Mouse (Mus musculus): ENCODE measurements around the gene Dazap1. TPM values are rescaled to one million over a fixed set of nuclear protein-coding genes. Genes with fewer than 3 reads are reported as not detected.
A peak's percentile ranks its signal among the peaks of the same experiment; 100 is the strongest.
"Not testable (repeated sequence)": the region's sequence is repeated elsewhere in the genome, so short reads cannot be mapped to it uniquely, and the experiment has no call there.

Dazap1 gene
- total and polyA plus RNA-seq, 3 experiments, result 151 to 533 (median 191) TPM

DNA sequence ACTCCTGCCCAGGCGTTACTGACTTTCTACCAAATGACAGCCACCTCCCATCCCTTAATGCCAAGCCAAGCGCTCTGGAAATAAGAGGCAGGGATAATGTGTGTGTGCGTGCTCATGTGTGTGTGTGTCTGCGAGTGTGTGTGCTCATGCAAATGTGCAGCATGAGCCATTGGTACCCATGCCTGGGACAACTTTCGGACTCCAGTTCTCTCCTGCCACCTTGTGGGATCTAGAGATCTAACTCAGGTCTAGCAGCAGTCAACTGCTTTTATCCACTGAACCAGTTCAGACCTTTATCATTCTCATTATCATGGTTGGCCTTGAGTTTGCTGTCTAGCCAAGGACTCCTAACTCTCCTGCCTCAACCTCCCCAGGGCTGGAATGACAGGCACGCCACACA is 13.4 kb upstream of the Dazap1 start:
- TF ChIP-seq CTCF (IDR thresholded peaks at IDR 0.05; ENCODE audit: low read depth, low read length) (no peak), TAL1 (conservative IDR thresholded peaks at IDR 0.05; ENCODE audit: low read depth, low read length) (no peak), GATA1 (IDR thresholded peaks at IDR 0.05; ENCODE audit: borderline replicate concordance, low read length) (no peak), GATA2 (IDR thresholded peaks at IDR 0.05; ENCODE audit: borderline replicate concordance, low read depth, low read length) (no peak), POLR2AphosphoS5 (IDR thresholded peaks at IDR 0.05; ENCODE audit: insufficient replicate concordance, low read depth, low read length) (no peak)
- H3K36me3 ChIP-seq (replicated peaks), result peaks cover 56% of the 10 kb centered on the region
- H3K9me3 ChIP-seq (replicated peaks), result no peaks in the 10 kb centered on the region
- DNase-seq (ENCODE audit: low spot score) (no peak), ATAC-seq (ENCODE audit: extremely low read depth, insufficient number of reproducible peaks, low FRiP score, poor library complexity, severe bottlenecking) (no peak)
- no peak overlapping the region for H3K4me3 ChIP-seq (ENCODE audit: low read depth, low read length)
- H3K4me1 ChIP-seq (ENCODE audit: insufficient read depth, low read depth, low read length), result peaks cover 57% of the 10 kb centered on the region
- H3K27me3 ChIP-seq (ENCODE audit: insufficient read depth, low read length), result no peaks in the 10 kb centered on the region

DNA sequence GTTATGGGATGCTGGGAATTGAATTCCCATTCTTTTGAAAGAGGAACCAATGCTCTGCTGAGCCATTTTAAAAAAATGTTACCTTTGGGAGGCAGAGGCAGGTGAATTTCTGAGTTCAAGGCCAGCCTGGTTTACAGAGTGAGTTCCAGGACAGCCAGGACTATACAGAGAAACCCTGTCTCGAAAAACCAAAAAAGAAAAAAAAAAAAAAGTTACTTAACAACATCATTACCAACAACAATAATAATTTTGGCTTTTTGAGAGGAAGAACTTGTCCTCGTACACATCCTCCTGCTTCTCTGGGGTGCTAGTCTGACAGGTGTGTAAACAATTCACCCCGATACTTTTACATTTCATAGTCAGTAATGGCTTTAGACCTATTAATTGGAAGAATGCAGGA is 12.8 kb upstream of the Dazap1 start:
- peaks cover 61% of the 10 kb centered on the region for H3K4me1 ChIP-seq (ENCODE audit: insufficient read depth, low read depth, low read length)
- H3K36me3 ChIP-seq (replicated peaks), result peaks cover 56% of the 10 kb centered on the region
- H3K9me3 ChIP-seq (replicated peaks); DNase-seq (ENCODE audit: low spot score); H3K27me3 ChIP-seq (ENCODE audit: insufficient read depth, low read length); ATAC-seq (ENCODE audit: extremely low read depth, insufficient number of reproducible peaks, low FRiP score, poor library complexity, severe bottlenecking): not testable (repeated sequence)
- peak overlapping the region; percentile 84 for H3K4me3 ChIP-seq (ENCODE audit: low read depth, low read length)

DNA sequence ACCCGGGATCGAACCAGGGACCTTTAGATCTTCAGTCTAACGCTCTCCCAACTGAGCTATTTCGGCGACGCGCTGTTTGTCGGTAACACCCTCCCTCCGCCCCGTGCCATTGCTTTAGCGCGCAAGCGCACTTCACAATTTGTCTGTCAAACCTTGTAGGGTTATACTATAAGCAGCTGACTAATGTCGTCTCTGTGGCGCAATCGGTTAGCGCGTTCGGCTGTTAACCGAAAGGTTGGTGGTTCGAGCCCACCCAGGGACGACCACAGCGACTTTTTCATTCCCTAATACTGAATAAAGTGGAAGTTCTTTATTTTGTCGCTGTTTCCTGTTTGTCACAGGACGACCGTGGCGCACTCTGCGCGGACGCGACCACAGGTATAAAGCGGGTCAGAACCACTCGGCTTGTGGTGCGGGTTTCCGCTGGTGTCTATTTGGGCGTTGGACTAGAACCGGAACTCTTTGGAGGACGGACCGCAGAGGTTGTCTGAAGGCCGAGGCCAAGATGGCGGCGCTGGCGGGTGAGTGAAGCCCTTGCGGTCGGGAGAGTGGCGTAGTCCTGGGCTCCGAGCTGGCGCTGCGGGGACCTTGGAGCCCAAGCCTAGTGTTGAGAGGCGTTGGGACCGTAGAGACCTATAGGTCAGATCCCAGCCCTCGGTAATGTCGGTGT is 12.2 kb upstream of the Dazap1 start, which contains the start of gene Ndufs7:
TSS of gene Ndufs7 (plus strand) at position 151 of the 670 bp plus-strand sequence.
- Histone ChIP-seq H3K4me1 (ENCODE audit: insufficient read depth, low read depth, low read length) (peaks cover 63% of the 10 kb centered on the region), H3K27me3 (ENCODE audit: insufficient read depth, low read length) (no peaks in the 10 kb centered on the region), H3K9me3 (replicated peaks) (no peaks in the 10 kb centered on the region), H3K36me3 (replicated peaks) (peaks cover 56% of the 10 kb centered on the region), H3K4me3 (ENCODE audit: low read depth, low read length) (peak within 1 kb of the TSS; percentile 84)
- ATAC-seq (ENCODE audit: extremely low read depth, insufficient number of reproducible peaks, low FRiP score, poor library complexity, severe bottlenecking) (peak; percentile 72), DNase-seq (ENCODE audit: low spot score) (peak; percentile 73)
- TF ChIP-seq POLR2AphosphoS5 (IDR thresholded peaks at IDR 0.05; ENCODE audit: insufficient replicate concordance, low read depth, low read length), result no peak
- TF ChIP-seq TAL1 (conservative IDR thresholded peaks at IDR 0.05; ENCODE audit: low read depth, low read length), result no peak
- no peak for TF ChIP-seq GATA1 (IDR thresholded peaks at IDR 0.05; ENCODE audit: borderline replicate concordance, low read length)
- TF ChIP-seq GATA2 (IDR thresholded peaks at IDR 0.05; ENCODE audit: borderline replicate concordance, low read depth, low read length), result no peak
- no peak for TF ChIP-seq CTCF (IDR thresholded peaks at IDR 0.05; ENCODE audit: low read depth, low read length)

DNA sequence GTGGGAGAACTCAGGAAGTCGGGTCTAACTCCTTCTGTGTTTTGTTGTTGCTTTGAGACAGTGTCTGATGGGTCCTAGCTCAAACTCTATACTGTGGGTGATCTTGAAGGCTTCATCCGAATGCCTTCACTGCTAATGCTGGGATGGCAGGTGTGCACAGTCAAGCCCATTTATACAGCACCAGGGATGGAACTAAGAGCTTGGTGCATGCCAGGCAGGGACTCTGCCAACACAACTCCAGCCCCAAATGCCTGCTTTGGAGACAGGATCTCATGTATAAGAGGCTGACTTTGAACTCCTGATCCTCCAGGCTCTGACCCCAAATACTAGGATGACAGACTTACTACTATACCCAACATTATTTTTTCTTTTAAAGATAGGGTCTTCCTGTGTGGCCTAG is 11.2 kb upstream of the Dazap1 start:
- H3K27me3 ChIP-seq (ENCODE audit: insufficient read depth, low read length), result no peaks in the 10 kb centered on the region; the same call in 1 of the 2 replicates
- H3K9me3 ChIP-seq (replicated peaks), result no peaks in the 10 kb centered on the region
- TF ChIP-seq GATA1 (IDR thresholded peaks at IDR 0.05; ENCODE audit: borderline replicate concordance, low read length), result no peak
- TF ChIP-seq TAL1 (conservative IDR thresholded peaks at IDR 0.05; ENCODE audit: low read depth, low read length), result no peak
- no peak for TF ChIP-seq POLR2AphosphoS5 (IDR thresholded peaks at IDR 0.05; ENCODE audit: insufficient replicate concordance, low read depth, low read length)
- TF ChIP-seq CTCF (IDR thresholded peaks at IDR 0.05; ENCODE audit: low read depth, low read length), result no peak
- no peak for TF ChIP-seq GATA2 (IDR thresholded peaks at IDR 0.05; ENCODE audit: borderline replicate concordance, low read depth, low read length)
- peaks cover 57% of the 10 kb centered on the region for H3K36me3 ChIP-seq (replicated peaks)
- ATAC-seq (ENCODE audit: extremely low read depth, insufficient number of reproducible peaks, low FRiP score, poor library complexity, severe bottlenecking), result no peak
- H3K4me3 ChIP-seq (ENCODE audit: low read depth, low read length), result peak overlapping the region; percentile 84
- H3K4me1 ChIP-seq (ENCODE audit: insufficient read depth, low read depth, low read length), result peaks cover 63% of the 10 kb centered on the region
- DNase-seq (ENCODE audit: low spot score), result no peak

DNA sequence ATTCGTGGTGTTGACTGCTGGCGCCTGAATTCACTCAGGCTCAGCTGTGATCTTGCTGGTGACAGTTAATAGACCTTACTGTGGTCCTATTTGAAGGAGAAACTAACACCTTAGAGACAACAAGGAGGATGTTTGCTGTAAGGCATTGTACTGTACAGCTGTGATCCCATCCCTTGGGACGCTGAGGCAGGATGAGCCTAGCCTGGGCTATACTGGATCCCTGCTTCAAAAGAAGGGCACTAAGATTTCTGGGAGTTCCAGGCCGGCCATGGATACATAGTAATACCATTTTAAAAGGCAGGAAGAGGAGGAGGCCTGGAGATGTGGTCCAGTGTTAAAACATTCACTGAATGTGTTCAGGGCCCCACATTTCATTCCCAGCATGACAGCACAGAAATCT is 10.7 kb upstream of the Dazap1 start:
- ATAC-seq (ENCODE audit: extremely low read depth, insufficient number of reproducible peaks, low FRiP score, poor library complexity, severe bottlenecking) (no peak), DNase-seq (ENCODE audit: low spot score) (no peak)
- TF ChIP-seq GATA1 (IDR thresholded peaks at IDR 0.05; ENCODE audit: borderline replicate concordance, low read length) (no peak), CTCF (IDR thresholded peaks at IDR 0.05; ENCODE audit: low read depth, low read length) (no peak), TAL1 (conservative IDR thresholded peaks at IDR 0.05; ENCODE audit: low read depth, low read length) (no peak), GATA2 (IDR thresholded peaks at IDR 0.05; ENCODE audit: borderline replicate concordance, low read depth, low read length) (no peak), POLR2AphosphoS5 (IDR thresholded peaks at IDR 0.05; ENCODE audit: insufficient replicate concordance, low read depth, low read length) (no peak)
- peaks cover 59% of the 10 kb centered on the region for H3K4me1 ChIP-seq (ENCODE audit: insufficient read depth, low read depth, low read length)
- peak overlapping the region; percentile 84; the same call in 1 of the 2 replicates for H3K4me3 ChIP-seq (ENCODE audit: low read depth, low read length)
- no peaks in the 10 kb centered on the region; the same call in 1 of the 2 replicates for H3K27me3 ChIP-seq (ENCODE audit: insufficient read depth, low read length)
- H3K36me3 ChIP-seq (replicated peaks), result peaks cover 57% of the 10 kb centered on the region
- H3K9me3 ChIP-seq (replicated peaks), result no peaks in the 10 kb centered on the region

DNA sequence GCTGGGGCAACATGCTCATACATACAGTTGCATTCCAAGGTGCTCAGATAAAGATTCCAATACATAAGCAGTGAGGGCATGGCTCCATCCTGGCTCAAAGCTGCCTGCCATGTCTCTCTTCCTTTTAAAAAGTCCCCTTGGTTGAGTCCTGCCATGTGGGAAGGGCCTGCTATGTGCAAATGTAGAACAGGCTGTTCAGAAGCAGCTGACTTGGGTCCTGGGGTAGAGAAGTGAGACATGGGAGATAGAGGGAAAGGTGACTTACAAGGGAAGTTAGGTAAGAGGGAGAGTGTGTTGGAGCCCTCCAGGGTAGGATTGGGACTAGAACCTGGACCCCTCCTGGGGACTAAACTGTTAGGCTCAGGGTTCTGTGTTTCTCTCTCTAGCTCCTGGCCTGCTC is 9.3 kb upstream of the Dazap1 start:
- Histone ChIP-seq H3K4me1 (ENCODE audit: insufficient read depth, low read depth, low read length) (peaks cover 66% of the 10 kb centered on the region), H3K27me3 (ENCODE audit: insufficient read depth, low read length) (no peaks in the 10 kb centered on the region; the same call in 1 of the 2 replicates), H3K4me3 (ENCODE audit: low read depth, low read length) (no peak overlapping the region), H3K36me3 (replicated peaks) (peaks cover 71% of the 10 kb centered on the region), H3K9me3 (replicated peaks) (no peaks in the 10 kb centered on the region)
- ATAC-seq (ENCODE audit: extremely low read depth, insufficient number of reproducible peaks, low FRiP score, poor library complexity, severe bottlenecking) (no peak), DNase-seq (ENCODE audit: low spot score) (no peak)
- TF ChIP-seq GATA2 (IDR thresholded peaks at IDR 0.05; ENCODE audit: borderline replicate concordance, low read depth, low read length) (no peak), TAL1 (conservative IDR thresholded peaks at IDR 0.05; ENCODE audit: low read depth, low read length) (no peak), POLR2AphosphoS5 (IDR thresholded peaks at IDR 0.05; ENCODE audit: insufficient replicate concordance, low read depth, low read length) (no peak), GATA1 (IDR thresholded peaks at IDR 0.05; ENCODE audit: borderline replicate concordance, low read length) (no peak), CTCF (IDR thresholded peaks at IDR 0.05; ENCODE audit: low read depth, low read length) (no peak)
